Mouse (Mus musculus): Measurements from ENCODE around the gene Olfr789. TPM values are rescaled to one million over a fixed set of nuclear protein-coding genes. Genes with fewer than 3 reads are reported as not detected.

Gene Olfr789
- total RNA-seq (2015) = not detected in 2 replicates
- not detected in 2 replicates for total RNA-seq (2017)

DNA sequence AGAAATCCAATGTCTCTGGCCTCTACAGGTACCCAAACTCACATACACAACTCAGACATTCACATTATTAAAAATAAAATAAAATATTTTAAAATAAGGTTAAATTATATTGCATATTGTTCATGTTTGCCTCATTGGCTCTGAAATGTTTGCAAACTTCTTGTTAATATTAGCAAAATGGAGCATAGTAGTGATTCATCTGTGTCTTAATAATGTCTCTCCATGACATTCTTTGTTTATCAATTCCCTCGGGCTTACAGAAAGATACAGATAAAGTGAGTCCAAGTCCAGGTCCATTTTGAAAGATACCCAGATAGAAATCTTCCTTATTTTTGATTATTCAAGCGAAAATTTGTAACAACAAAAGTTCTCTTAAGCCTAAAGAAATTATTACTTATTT lies at the start of gene Olfr789:
TSS of gene Olfr789 (plus strand) at position 301 of the 400 bp plus-strand sequence.
- ATAC-seq (ENCODE audit: poor library complexity, severe bottlenecking) = no peak

DNA sequence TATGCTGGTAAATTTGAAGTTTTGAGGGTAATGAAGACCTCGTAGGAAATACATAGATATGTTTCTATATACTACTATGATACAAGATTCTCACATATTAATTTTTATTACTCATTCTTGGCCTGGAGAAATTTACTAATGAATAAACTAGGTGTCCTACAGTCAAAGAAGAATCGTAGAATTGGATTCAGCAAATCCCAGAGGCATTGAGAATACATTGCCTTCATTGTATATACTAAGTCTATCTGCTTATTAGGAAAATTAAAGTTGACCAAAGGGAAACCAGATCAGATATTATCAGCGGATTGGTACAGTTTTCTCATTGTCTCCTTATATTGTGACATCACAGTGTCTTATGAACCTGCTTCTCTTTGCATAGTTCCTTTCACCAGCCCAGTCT lies 23.0 kb upstream of the Olfr789 start, which contains the start of gene Olfr787:
TSS of gene Olfr787 (plus strand) at position 301 of the 400 bp plus-strand sequence.
- no peak for ATAC-seq (ENCODE audit: poor library complexity, severe bottlenecking)

DNA sequence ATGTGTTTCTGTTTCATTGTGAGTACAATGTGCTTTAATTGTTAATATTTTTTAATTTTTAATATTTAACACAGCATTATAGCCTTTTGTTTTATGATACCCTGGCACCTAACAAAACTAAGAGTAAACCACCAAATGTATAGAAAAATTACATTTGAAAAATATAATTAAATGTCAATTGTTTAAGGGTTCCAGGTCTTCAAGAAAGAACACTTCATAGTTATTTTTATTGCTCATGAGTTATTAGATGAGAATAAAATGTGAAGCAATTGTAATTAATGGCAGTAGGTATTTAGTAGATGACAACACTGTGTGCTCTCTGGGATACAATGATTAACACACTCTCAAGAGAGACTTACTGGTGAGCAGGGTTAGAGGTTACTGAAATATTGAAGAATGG lies 13.9 kb upstream of the Olfr789 start, which contains the start of gene Olfr788:
TSS of gene Olfr788 (plus strand) at position 301 of the 400 bp plus-strand sequence.
- ATAC-seq (ENCODE audit: poor library complexity, severe bottlenecking) = no peak

DNA sequence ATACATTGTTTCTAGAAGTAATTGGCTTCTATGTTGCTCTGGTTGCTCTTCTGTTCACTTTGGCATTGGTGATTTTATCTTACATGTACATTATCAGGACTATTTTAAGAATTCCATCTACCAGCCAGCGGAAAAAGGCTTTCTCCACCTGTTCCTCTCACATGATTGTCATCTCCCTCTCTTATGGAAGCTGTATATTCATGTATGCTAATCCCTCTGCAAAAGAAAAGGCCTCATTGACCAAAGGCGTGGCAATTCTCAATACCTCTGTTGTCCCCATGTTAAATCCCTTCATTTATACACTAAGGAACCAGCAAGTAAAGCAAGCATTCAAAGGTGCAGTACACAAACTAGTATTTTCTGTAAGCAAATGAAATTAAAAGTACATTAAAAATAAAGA lies 11.3 kb upstream of the Olfr789 start:
- ATAC-seq (ENCODE audit: poor library complexity, severe bottlenecking) = no peak

- no peak for ATAC-seq (ENCODE audit: poor library complexity, severe bottlenecking)
Measured at GRCm38 (mm10) chr10:129473723-129474122, 10.8 kb upstream of the Olfr789 start.

DNA sequence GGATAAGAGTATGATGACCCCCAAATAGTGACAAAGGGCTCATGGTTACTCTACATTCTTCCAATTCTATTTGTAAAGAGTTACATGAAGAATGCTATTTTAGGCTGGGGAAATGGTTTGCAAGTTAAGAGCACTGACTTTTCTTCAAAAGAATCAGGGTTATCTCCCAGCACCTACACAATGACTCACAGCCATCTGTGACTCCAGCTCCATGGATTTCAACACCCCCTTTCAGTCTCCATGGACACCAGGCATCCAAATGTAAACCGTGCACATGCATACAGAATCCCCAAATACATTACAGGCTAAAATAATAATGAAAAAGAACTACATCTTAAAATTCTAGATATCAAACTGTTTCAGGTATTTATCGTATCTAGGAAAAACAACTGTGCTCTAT lies 5.5 kb downstream of the Olfr789 start:
- no peak for ATAC-seq (ENCODE audit: poor library complexity, severe bottlenecking)

- no peak for ATAC-seq (ENCODE audit: poor library complexity, severe bottlenecking)
Measured at GRCm38 (mm10) chr10:129498192-129498591, 13.6 kb downstream of the Olfr789 start, which contains the start of gene Olfr790. Gene Olfr790 (plus strand): TSS chr10:129498492.

DNA sequence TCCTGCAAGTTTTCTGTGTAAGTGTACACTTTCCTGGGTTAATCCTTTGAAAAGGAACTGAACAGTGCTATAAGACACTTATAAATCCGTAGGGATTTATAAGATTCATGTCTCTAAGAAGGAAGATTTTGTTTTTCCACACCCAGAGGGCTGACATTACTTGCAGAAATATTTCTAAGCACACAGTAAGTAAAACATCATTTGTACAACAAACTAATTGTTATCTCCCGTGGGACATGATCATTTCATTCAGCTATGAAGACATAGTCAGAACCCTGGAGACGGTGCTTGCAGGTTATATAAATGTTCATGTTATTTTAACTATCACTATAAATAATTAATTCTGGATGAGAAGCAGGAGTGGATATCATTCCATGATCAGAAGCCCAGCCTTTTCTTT lies 36.9 kb downstream of the Olfr789 start, which contains the start of gene Olfr791:
TSS of gene Olfr791 (plus strand) at position 301 of the 400 bp plus-strand sequence.
- ATAC-seq (ENCODE audit: poor library complexity, severe bottlenecking) = no peak

DNA sequence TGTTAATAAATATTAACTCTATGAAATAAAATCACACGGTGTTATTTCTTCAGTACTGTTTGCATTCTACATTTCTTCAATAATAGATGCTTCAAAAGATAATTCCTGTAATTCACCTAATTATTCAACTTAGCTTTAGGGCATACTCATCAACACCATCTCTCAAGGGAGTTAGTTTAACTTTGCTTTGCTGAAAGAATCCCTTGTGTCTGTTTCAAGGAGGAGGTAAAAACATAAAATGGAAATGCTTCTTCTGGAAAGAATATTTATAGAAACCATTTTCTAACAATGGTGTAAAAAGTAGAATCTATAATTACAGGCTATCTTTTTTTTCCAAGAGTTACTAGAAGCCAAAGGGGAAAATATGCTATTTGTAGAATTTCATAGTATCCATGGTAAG lies 54.3 kb downstream of the Olfr789 start, which contains the start of gene Olfr792:
TSS of gene Olfr792 (plus strand) at position 301 of the 400 bp plus-strand sequence.
- no peak for ATAC-seq (ENCODE audit: poor library complexity, severe bottlenecking)

Other genes with a start within 250 kb of the Olfr789 start
- gene Olfr774, start 248.5 kb upstream of the Olfr789 start, total RNA-seq (2015) = not detected in 2 replicates
- gene Olfr774, start 248.5 kb upstream of the Olfr789 start, total RNA-seq (2017) = not detected in 2 replicates
- gene Olfr775, start 236.3 kb upstream of the Olfr789 start, total RNA-seq (2015) = not detected in 2 replicates
- gene Olfr775, start 236.3 kb upstream of the Olfr789 start, total RNA-seq (2017) = not detected in 2 replicates
- not detected in 2 replicates for gene Olfr776, start 225.6 kb upstream of the Olfr789 start, total RNA-seq (2015)
- gene Olfr776, start 225.6 kb upstream of the Olfr789 start, total RNA-seq (2017) = not detected in 2 replicates
- not detected in 2 replicates for gene Olfr777, start 213.3 kb upstream of the Olfr789 start, total RNA-seq (2015)
- not detected in 2 replicates for gene Olfr777, start 213.3 kb upstream of the Olfr789 start, total RNA-seq (2017)
- not detected in 2 replicates for gene Olfr780, start 166.6 kb upstream of the Olfr789 start, total RNA-seq (2015)
- gene Olfr780, start 166.6 kb upstream of the Olfr789 start, total RNA-seq (2017) = not detected in 2 replicates
- gene Olfr781, start 155.9 kb upstream of the Olfr789 start, total RNA-seq (2015) = not detected in 2 replicates
- not detected in 2 replicates for gene Olfr781, start 155.9 kb upstream of the Olfr789 start, total RNA-seq (2017)
- not detected in 2 replicates for gene Olfr782, start 135.9 kb upstream of the Olfr789 start, total RNA-seq (2015)
- not detected in 2 replicates for gene Olfr782, start 135.9 kb upstream of the Olfr789 start, total RNA-seq (2017)
- gene Olfr784, start 100.7 kb upstream of the Olfr789 start, total RNA-seq (2015) = 0.11 and 0.14 TPM in 2 replicates
- 0.15 and 0.16 TPM in 2 replicates for gene Olfr784, start 100.7 kb upstream of the Olfr789 start, total RNA-seq (2017)
- gene Olfr785, start 79.3 kb upstream of the Olfr789 start, total RNA-seq (2015) = not detected in 2 replicates
- not detected in 2 replicates for gene Olfr785, start 79.3 kb upstream of the Olfr789 start, total RNA-seq (2017)
- not detected in 2 replicates for gene Olfr786, start 57.4 kb upstream of the Olfr789 start, total RNA-seq (2015)
- gene Olfr786, start 57.4 kb upstream of the Olfr789 start, total RNA-seq (2017) = not detected in 2 replicates
- not detected in 2 replicates for gene Olfr787, start 22.9 kb upstream of the Olfr789 start, total RNA-seq (2015)
- gene Olfr787, start 22.9 kb upstream of the Olfr789 start, total RNA-seq (2017) = not detected in 2 replicates
- gene Olfr788, start 13.8 kb upstream of the Olfr789 start, total RNA-seq (2015) = not detected in 2 replicates
- gene Olfr788, start 13.8 kb upstream of the Olfr789 start, total RNA-seq (2017) = not detected in 2 replicates
- not detected in 2 replicates for gene Olfr790, start 13.7 kb downstream of the Olfr789 start, total RNA-seq (2015)
- not detected in 2 replicates for gene Olfr790, start 13.7 kb downstream of the Olfr789 start, total RNA-seq (2017)
- gene Olfr791, start 37.0 kb downstream of the Olfr789 start, total RNA-seq (2015) = not detected in 2 replicates
- not detected in 2 replicates for gene Olfr791, start 37.0 kb downstream of the Olfr789 start, total RNA-seq (2017)
- gene Olfr792, start 54.4 kb downstream of the Olfr789 start, total RNA-seq (2015) = not detected in 2 replicates
- gene Olfr792, start 54.4 kb downstream of the Olfr789 start, total RNA-seq (2017) = not detected in 2 replicates
- not detected in 2 replicates for gene Olfr794, start 82.9 kb downstream of the Olfr789 start, total RNA-seq (2015)
- not detected in 2 replicates for gene Olfr794, start 82.9 kb downstream of the Olfr789 start, total RNA-seq (2017)
- gene Olfr796, start 127.8 kb downstream of the Olfr789 start, total RNA-seq (2015) = not detected in 2 replicates
- not detected in 2 replicates for gene Olfr796, start 127.8 kb downstream of the Olfr789 start, total RNA-seq (2017)
- gene Olfr798, start 143.2 kb downstream of the Olfr789 start, total RNA-seq (2015) = not detected in 2 replicates
- gene Olfr798, start 143.2 kb downstream of the Olfr789 start, total RNA-seq (2017) = not detected in 2 replicates
- gene Olfr799, start 152.7 kb downstream of the Olfr789 start, total RNA-seq (2015) = not detected in 2 replicates
- gene Olfr799, start 152.7 kb downstream of the Olfr789 start, total RNA-seq (2017) = not detected in 2 replicates
- not detected in 2 replicates for gene Olfr800, start 172.9 kb downstream of the Olfr789 start, total RNA-seq (2015)
- gene Olfr800, start 172.9 kb downstream of the Olfr789 start, total RNA-seq (2017) = not detected in 2 replicates
- gene Olfr801, start 189.1 kb downstream of the Olfr789 start, total RNA-seq (2015) = not detected in 2 replicates
- gene Olfr801, start 189.1 kb downstream of the Olfr789 start, total RNA-seq (2017) = not detected in 2 replicates
- not detected in 2 replicates for gene Olfr802, start 203.4 kb downstream of the Olfr789 start, total RNA-seq (2015)
- gene Olfr802, start 203.4 kb downstream of the Olfr789 start, total RNA-seq (2017) = not detected in 2 replicates
- not detected in 2 replicates for gene Olfr803, start 209.5 kb downstream of the Olfr789 start, total RNA-seq (2015)
- not detected in 2 replicates for gene Olfr803, start 209.5 kb downstream of the Olfr789 start, total RNA-seq (2017)
- not detected in 2 replicates for gene Olfr804, start 218.5 kb downstream of the Olfr789 start, total RNA-seq (2015)
- gene Olfr804, start 218.5 kb downstream of the Olfr789 start, total RNA-seq (2017) = not detected in 2 replicates
- not detected in 2 replicates for gene Olfr805, start 244.6 kb downstream of the Olfr789 start, total RNA-seq (2015)
- gene Olfr805, start 244.6 kb downstream of the Olfr789 start, total RNA-seq (2017) = not detected in 2 replicates